Mouse (Mus musculus): Measurements from ENCODE around the gene Kri1.

DNA sequence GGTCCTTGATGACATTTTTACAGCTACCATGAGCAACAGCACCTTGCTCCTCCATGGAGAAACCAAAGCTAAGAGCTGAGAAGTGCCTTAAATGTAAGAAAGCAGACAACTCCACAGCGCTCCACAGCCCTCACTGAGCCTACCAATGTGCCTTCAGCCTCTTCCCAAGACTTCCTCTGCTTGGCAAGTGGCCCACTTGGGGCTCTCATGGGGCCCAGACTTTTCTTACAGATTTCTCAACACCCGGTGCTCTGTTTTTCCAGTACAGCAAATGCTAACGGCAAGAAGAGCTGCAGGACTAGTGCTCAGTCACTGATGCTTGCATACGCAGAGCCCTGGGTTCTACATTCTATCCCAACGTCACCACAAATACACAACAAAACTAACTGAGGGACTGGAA is 10.0 kb downstream of the Kri1 start:
- no peak for TF ChIP-seq POLR2A (IDR thresholded peaks at IDR 0.05; ENCODE audit: insufficient read depth, low read depth, low read length)
- no peak for TF ChIP-seq CTCF (IDR thresholded peaks at IDR 0.05; ENCODE audit: insufficient read depth, low read depth, low read length)

Measured in olfactory bulb, adult 2 months (tissue).